Mouse (Mus musculus): ENCODE measurements around the gene Hsd11b2.

DNA sequence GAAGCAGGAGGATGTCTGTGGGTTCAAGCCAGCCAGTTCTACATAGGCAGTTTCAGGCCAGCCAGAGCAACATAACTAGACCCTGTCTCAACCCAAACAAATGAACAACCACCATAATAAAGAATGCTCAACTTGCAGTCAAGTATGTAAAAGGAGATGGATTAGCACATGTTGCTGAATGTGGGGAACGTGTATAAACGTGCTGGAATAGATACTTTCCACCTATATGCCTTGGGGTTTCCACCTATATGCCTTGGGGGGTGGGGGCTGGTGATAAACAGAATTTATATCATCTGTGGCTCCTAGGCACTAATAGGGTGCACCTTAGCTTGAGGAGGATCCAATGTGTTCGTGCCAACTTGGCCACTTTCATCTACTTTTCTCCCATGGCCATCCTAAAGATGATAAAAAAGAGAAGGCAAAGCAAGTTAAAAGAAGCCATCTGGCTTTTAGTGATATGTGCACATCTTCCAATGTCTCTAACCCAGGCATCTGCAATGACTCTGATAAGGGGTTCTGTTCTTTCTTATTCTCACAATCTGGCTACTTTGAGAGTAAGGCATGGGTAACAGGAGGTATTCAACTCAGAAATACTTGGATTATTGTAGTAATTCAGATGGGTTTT lies 23.6 kb downstream of the Hsd11b2 start:
- TF ChIP-seq CTCF (IDR thresholded peaks at IDR 0.05; ENCODE audit: low read depth, low read length) (no peak), TAL1 (conservative IDR thresholded peaks at IDR 0.05; ENCODE audit: low read depth, low read length) (peak; percentile 56), POLR2AphosphoS5 (IDR thresholded peaks at IDR 0.05; ENCODE audit: insufficient replicate concordance, low read depth, low read length) (no peak), GATA1 (IDR thresholded peaks at IDR 0.05; ENCODE audit: borderline replicate concordance, low read length) (no peak)

Measured in G1E (cell line).